Mouse (Mus musculus) myocyte (in vitro differentiated cells): ENCODE results near the gene Rps6ka6. TPM values are rescaled to one million over a fixed set of nuclear protein-coding genes. Genes with fewer than 3 reads are reported as not detected.

Experiments used
- H3K27me3 ChIP-seq: one replicate; pipeline ENCODE4 v1.6.1; 2011; ENCODE audit not compliant: control insufficient read depth, insufficient read depth, insufficient read length
- H3K36me3 ChIP-seq: one replicate; pipeline ENCODE4 v1.6.1; 2011; ENCODE audit not compliant: control insufficient read depth, insufficient read depth
- H3K4me2 ChIP-seq: one replicate; pipeline ENCODE4 v1.6.1; 2011; ENCODE audit warnings: low read depth, control low read depth
- H3K4me3 ChIP-seq: one replicate; pipeline ENCODE4 v1.5.1; 2011; ENCODE audit warnings: mild to moderate bottlenecking, control low read depth, moderate library complexity
- H3K79me2 ChIP-seq: one replicate; pipeline ENCODE4 v1.6.1; 2011; ENCODE audit not compliant: control insufficient read depth, insufficient read depth
- H3ac ChIP-seq: one replicate; pipeline ENCODE4 v1.6.1; 2011; ENCODE audit not compliant: control insufficient read depth, insufficient read length
- CEBPB ChIP-seq: IDR thresholded peaks from 2 replicates; pipeline ENCODE4 v1.6.1; 2011; ENCODE audit warnings: mild to moderate bottlenecking, moderate library complexity; ENCODE audit not compliant: poor library complexity, insufficient read depth, severe bottlenecking
- E2F4 ChIP-seq: IDR thresholded peaks from one replicate; pipeline ENCODE4 v1.6.1; 2011; ENCODE audit warnings: mild to moderate bottlenecking, control low read depth, moderate library complexity; ENCODE audit not compliant: insufficient read depth
- MAX ChIP-seq: IDR thresholded peaks from one replicate; pipeline ENCODE4 v1.6.1; 2011; ENCODE audit warnings: low read depth, mild to moderate bottlenecking, control low read depth
- MYOD1 ChIP-seq, 3 experiments: IDR thresholded peaks; one replicate each; pipeline ENCODE4 v1.6.1; 2011; ENCODE audit warnings: control low read depth in 2 of 3, low read depth in 2 of 3, mild to moderate bottlenecking in 2 of 3, moderate library complexity in 1 of 3; ENCODE audit not compliant: insufficient read length in 2 of 3, control insufficient read depth in 1 of 3
- MYOG ChIP-seq, 3 experiments: IDR thresholded peaks; one replicate each; pipeline ENCODE4 v1.6.1; 2011; ENCODE audit warnings: control low read depth in 2 of 3, low read depth in 2 of 3, mild to moderate bottlenecking in 2 of 3; ENCODE audit not compliant: insufficient read length in 2 of 3, control insufficient read depth in 1 of 3, insufficient read depth in 1 of 3
- POLR2A ChIP-seq: IDR thresholded peaks from one replicate; pipeline ENCODE4 v1.6.1; 2011; ENCODE audit warnings: low read depth, mild to moderate bottlenecking, control low read depth, moderate library complexity; ENCODE audit not compliant: insufficient read length
- POLR2AphosphoS2 ChIP-seq: IDR thresholded peaks from one replicate; pipeline ENCODE4 v1.6.1; 2011; ENCODE audit warnings: low read depth, control low read depth; ENCODE audit not compliant: insufficient read length
- REST ChIP-seq: IDR thresholded peaks from one replicate; pipeline ENCODE4 v1.6.1; 2011; ENCODE audit warnings: mild to moderate bottlenecking, control low read depth, moderate library complexity; ENCODE audit not compliant: insufficient read depth, insufficient read length
- SRF ChIP-seq: IDR thresholded peaks from one replicate; pipeline ENCODE4 v1.6.1; 2011; ENCODE audit warnings: low read depth; ENCODE audit not compliant: control insufficient read depth, insufficient read length
- TCF12 ChIP-seq: IDR thresholded peaks from one replicate; pipeline ENCODE4 v1.6.1; 2011; ENCODE audit warnings: mild to moderate bottlenecking, control low read depth; ENCODE audit not compliant: poor library complexity, insufficient read depth, severe bottlenecking
- TCF3 ChIP-seq: IDR thresholded peaks from one replicate; pipeline ENCODE4 v1.6.1; 2011; ENCODE audit warnings: low read depth, control low read depth; ENCODE audit not compliant: insufficient read length
- USF1 ChIP-seq: IDR thresholded peaks from one replicate; pipeline ENCODE4 v1.6.1; 2011; ENCODE audit warnings: low read depth, mild to moderate bottlenecking, control low read depth, moderate library complexity
- polyA plus RNA-seq: library from polyadenylated mRNA; unstranded; fragments of >200 nt; fragmentation: generic; extraction: Trizol; gene quantifications from one replicate; pipeline ENCODE4 v1.2.1, GENCODE M21; 2012; ENCODE audit warnings: missing spikeins

Gene Rps6ka6
- polyA plus RNA-seq, 1 experiment = not detected

DNA sequence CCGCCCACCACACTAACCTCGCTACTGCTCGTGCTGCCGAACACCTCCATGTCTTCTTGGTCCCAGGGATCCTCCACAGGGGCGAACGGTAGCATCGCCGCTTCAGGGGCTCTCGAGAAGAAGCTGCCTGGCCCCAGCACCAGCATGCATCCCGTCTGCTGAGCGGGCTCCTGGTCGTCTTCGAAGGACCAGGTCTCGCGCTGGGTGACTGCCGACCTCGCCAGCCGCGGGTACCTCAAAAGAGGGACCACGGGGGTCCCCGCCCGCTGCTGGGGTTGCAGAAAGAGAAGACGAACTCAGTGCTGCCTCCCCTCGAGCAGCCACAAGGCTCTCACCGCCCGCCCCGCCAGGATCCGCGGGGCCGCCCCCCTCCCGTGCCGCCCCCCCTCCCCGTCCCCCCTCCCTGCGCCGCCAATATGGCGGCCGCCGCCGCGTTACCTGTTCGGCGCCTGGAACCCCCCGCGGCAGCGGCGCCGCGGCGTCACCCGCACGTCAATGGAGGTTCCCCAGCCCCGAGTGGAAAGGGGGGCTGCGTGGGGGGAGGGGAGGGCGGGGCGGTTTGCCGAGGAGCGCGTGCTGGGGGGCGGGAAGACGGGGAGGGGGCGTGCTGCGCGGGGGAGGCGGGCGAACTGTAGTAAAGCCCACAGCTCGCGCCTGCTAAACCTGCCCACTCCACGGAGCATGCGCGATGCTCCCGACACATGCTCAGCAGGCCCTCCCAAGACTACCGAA is 74.8 kb downstream of the Rps6ka6 start:
- Histone ChIP-seq H3K4me2 (no peak overlapping the region), H3K4me3 (no peak overlapping the region), H3K27me3 (no peaks in the 10 kb centered on the region), H3ac (no peak overlapping the region), H3K79me2 (no peaks in the 10 kb centered on the region), H3K36me3 (no peaks in the 10 kb centered on the region)
- TF ChIP-seq MYOG (IDR thresholded peaks at IDR 0.05; ENCODE audit: control insufficient read depth in 1 of 3, insufficient read depth in 1 of 3, insufficient read length in 2 of 3, low read depth in 2 of 3) (no peak), CEBPB (no peak), MAX (no peak), TCF12 (no peak), USF1 (no peak), MYOD1 (IDR thresholded peaks at IDR 0.05; ENCODE audit: control insufficient read depth in 1 of 3, insufficient read length in 2 of 3, low read depth in 2 of 3) (no peak), E2F4 (no peak), POLR2AphosphoS2 (no peak), REST (no peak), TCF3 (no peak), POLR2A (no peak), SRF (no peak)

DNA sequence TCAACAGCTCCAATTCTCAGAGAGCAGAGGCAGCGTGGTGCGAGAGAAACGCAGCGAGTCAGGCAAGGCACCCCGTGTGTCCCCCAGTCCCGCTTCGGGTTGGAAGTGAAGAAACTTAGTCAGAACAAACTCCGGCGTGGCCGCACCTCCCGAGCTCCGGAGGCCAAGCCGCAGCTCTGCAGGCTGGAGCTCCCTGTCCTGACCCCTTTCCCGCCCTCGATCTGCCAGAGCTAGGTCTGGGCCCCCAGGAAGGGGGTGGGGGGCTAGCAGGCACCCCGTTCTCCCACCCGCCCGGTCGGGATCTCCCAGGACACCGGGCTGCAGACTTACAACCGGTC is 75.3 kb downstream of the Rps6ka6 start:
- Histone ChIP-seq H3K36me3 (no peaks in the 10 kb centered on the region), H3K4me3 (no peak overlapping the region), H3K27me3 (no peaks in the 10 kb centered on the region), H3K4me2 (no peak overlapping the region), H3K79me2 (no peaks in the 10 kb centered on the region), H3ac (no peak overlapping the region)
- TF ChIP-seq MYOG (IDR thresholded peaks at IDR 0.05; ENCODE audit: control insufficient read depth in 1 of 3, insufficient read depth in 1 of 3, insufficient read length in 2 of 3, low read depth in 2 of 3) = no peak
- no peak for TF ChIP-seq REST
- no peak for TF ChIP-seq POLR2A
- TF ChIP-seq TCF12 = no peak
- TF ChIP-seq POLR2AphosphoS2 = no peak
- no peak for TF ChIP-seq MYOD1 (IDR thresholded peaks at IDR 0.05; ENCODE audit: control insufficient read depth in 1 of 3, insufficient read length in 2 of 3, low read depth in 2 of 3)
- no peak for TF ChIP-seq TCF3
- no peak for TF ChIP-seq SRF
- no peak for TF ChIP-seq MAX
- no peak for TF ChIP-seq CEBPB
- TF ChIP-seq E2F4 = no peak
- TF ChIP-seq USF1 = no peak

DNA sequence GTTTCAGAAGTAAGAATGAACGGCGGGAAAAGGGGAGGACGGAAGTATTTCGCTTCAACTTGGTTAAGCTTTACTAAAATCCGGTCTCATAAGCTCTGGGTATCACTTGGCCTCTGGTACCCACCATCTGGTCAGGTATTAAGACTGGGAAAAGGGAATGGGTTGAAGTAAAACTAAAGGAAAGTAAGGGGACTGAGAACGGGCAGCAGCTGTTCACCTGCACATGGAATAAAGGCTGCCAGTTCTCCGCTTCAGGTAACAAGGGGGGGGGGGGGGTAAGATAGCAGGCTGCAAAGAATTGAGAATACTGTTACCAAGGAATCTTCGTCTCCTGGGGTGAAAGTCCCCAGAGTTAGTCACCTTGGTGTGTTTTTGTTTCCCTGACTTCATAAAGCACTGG is 75.7 kb downstream of the Rps6ka6 start:
- Histone ChIP-seq H3K4me3 (no peak overlapping the region), H3K4me2 (no peak overlapping the region), H3K36me3 (no peaks in the 10 kb centered on the region), H3K27me3 (no peaks in the 10 kb centered on the region), H3K79me2 (no peaks in the 10 kb centered on the region), H3ac (no peak overlapping the region)
- no peak for TF ChIP-seq TCF12
- no peak for TF ChIP-seq USF1
- no peak for TF ChIP-seq MYOG (IDR thresholded peaks at IDR 0.05; ENCODE audit: control insufficient read depth in 1 of 3, insufficient read depth in 1 of 3, insufficient read length in 2 of 3, low read depth in 2 of 3)
- TF ChIP-seq MYOD1 (IDR thresholded peaks at IDR 0.05; ENCODE audit: control insufficient read depth in 1 of 3, insufficient read length in 2 of 3, low read depth in 2 of 3) = no peak
- no peak for TF ChIP-seq POLR2A
- TF ChIP-seq POLR2AphosphoS2 = no peak
- TF ChIP-seq E2F4 = no peak
- no peak for TF ChIP-seq TCF3

DNA sequence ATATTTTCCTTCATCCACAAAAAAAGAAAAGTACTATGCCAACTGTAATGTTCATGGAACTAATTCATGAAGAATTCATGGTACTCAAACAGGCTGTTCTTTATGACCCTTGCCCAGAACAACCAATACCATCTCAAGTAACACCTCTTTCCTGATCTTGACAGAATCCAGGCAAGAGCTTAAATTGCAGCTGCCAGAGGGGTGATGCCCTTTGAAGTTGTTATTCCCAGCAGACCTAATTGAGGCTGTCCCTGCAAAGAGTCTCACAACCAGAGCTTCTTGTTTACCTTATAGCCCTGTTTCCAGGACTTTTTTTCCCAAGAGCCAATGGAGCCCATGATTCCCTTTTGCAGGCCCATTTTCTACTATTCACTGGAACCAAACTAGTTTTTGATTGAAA is 77.6 kb downstream of the Rps6ka6 start:
- no peaks in the 10 kb centered on the region for H3K79me2 ChIP-seq
- H3ac ChIP-seq = no peak overlapping the region
- TF ChIP-seq CEBPB (no peak), E2F4 (no peak), REST (no peak), POLR2A (no peak), TCF3 (no peak), USF1 (no peak), POLR2AphosphoS2 (no peak), SRF (no peak), MYOG (IDR thresholded peaks at IDR 0.05; ENCODE audit: control insufficient read depth in 1 of 3, insufficient read depth in 1 of 3, insufficient read length in 2 of 3, low read depth in 2 of 3) (no peak), TCF12 (no peak), MAX (no peak), MYOD1 (IDR thresholded peaks at IDR 0.05; ENCODE audit: control insufficient read depth in 1 of 3, insufficient read length in 2 of 3, low read depth in 2 of 3) (no peak)
- H3K4me3 ChIP-seq = no peak overlapping the region
- no peaks in the 10 kb centered on the region for H3K36me3 ChIP-seq
- no peaks in the 10 kb centered on the region for H3K27me3 ChIP-seq
- no peak overlapping the region for H3K4me2 ChIP-seq
